Mouse (Mus musculus) embryonic facial prominence, embryonic 14.5 days (tissue): ENCODE measurements around the gene Slc48a1. TPM values are rescaled to one million over a fixed set of nuclear protein-coding genes. Genes with fewer than 3 reads are reported as not detected.

Experiments used
- ATAC-seq: fragments of 200-750 bp; cut with Nextera tagmentation; 2 replicates; pipeline ENCODE4 v1.8.0; 2017; ENCODE audit warnings: low read depth, moderate number of reproducible peaks, moderate TSS enrichment
- DNase-seq: peaks from one replicate; pipeline ENCODE4 v3.0.0-alpha.2; 2015; ENCODE audit warnings: low spot score
- H3K27ac ChIP-seq: fragments of 300-500 bp; sonication (generic); replicated peaks from 2 replicates; pipeline ENCODE4 v1.5.1; 2014; ENCODE audit warnings: low read depth, mild to moderate bottlenecking, low read length, moderate library complexity
- H3K27me3 ChIP-seq: fragments of 300-500 bp; sonication (generic); replicated peaks from 2 replicates; pipeline ENCODE4 v1.6.1; 2014; ENCODE audit warnings: low read length; ENCODE audit not compliant: control insufficient read depth, insufficient read depth
- H3K36me3 ChIP-seq: fragments of 300-500 bp; sonication (generic); 2 replicates; pipeline ENCODE4 v1.6.1; 2014; ENCODE audit warnings: low read length, mixed read lengths; ENCODE audit not compliant: control insufficient read depth, insufficient read depth
- H3K4me1 ChIP-seq: fragments of 300-500 bp; sonication (generic); 2 replicates; pipeline ENCODE4 v1.6.1; 2014; ENCODE audit warnings: antibody characterized with exemption, low read length; ENCODE audit not compliant: control insufficient read depth, insufficient read depth
- H3K4me2 ChIP-seq: fragments of 300-500 bp; sonication (generic); 2 replicates; pipeline ENCODE4 v1.6.1; 2014; ENCODE audit warnings: low read depth, mild to moderate bottlenecking, low read length, moderate library complexity, mixed read lengths
- H3K4me3 ChIP-seq: fragments of 300-500 bp; sonication (generic); 2 replicates; pipeline ENCODE4 v1.5.1; 2014; ENCODE audit warnings: low read depth, mild to moderate bottlenecking, low read length
- H3K9ac ChIP-seq: fragments of 300-500 bp; sonication (generic); 2 replicates; pipeline ENCODE4 v1.6.1; 2014; ENCODE audit warnings: low read depth, mild to moderate bottlenecking, low read length, moderate library complexity, mixed read lengths
- H3K9me3 ChIP-seq: fragments of 300-500 bp; sonication (generic); 2 replicates; pipeline ENCODE4 v1.6.1; 2016; ENCODE audit warnings: low read length; ENCODE audit not compliant: control insufficient read depth
- WGBS: fragments of 180-500 bp; shearing (Covaris S2); extraction: QIAGEN DNeasy Blood & Tissue Kit; methylation state at CpG from one replicate; pipeline ENCODE4 v1.1.7; 2014; 5-methylcytosine and 5-hydroxymethylcytosine counted together
- polyA plus RNA-seq: library from polyadenylated mRNA; unstranded; fragments of >200 nt; fragmentation: Nextera tagmentation; extraction: Ambion mirVana; gene quantifications from 2 replicates; pipeline ENCODE4 v1.2.1, GENCODE M21; 2014

The Slc48a1 gene
- polyA plus RNA-seq, 1 experiment from 2014 or later: 37.5 TPM

GRCm38 (mm10) chr15:97839012-97839411, 60.7 kb downstream of the Slc48a1 start:
- no peak for DNase-seq
- Histone ChIP-seq H3K4me3 (no peak overlapping the region), H3K9ac (no peak overlapping the region), H3K36me3 (no peaks in the 10 kb centered on the region), H3K9me3 (no peaks in the 10 kb centered on the region), H3K4me2 (no peak overlapping the region), H3K27me3 (no peaks in the 10 kb centered on the region), H3K4me1 (peaks cover 36% of the 10 kb centered on the region), H3K27ac (no peak overlapping the region)
- ATAC-seq: no peak
- WGBS: 91% methylated on average over 2 of the region's 2 CpGs

- Histone ChIP-seq H3K4me3 (no peak overlapping the region), H3K4me2 (no peak overlapping the region), H3K9ac (no peak overlapping the region), H3K36me3 (no peaks in the 10 kb centered on the region), H3K27me3 (no peaks in the 10 kb centered on the region), H3K9me3 (no peaks in the 10 kb centered on the region), H3K4me1 (peaks cover 36% of the 10 kb centered on the region), H3K27ac (peak overlapping the region; percentile 39)
- 62% methylated on average over 4 of the region's 4 CpGs for WGBS
- DNase-seq (no peak), ATAC-seq (no peak)
These were observed 61.2 kb downstream of the Slc48a1 start for GRCm38 (mm10) chr15:97839473-97839872.

DNA sequence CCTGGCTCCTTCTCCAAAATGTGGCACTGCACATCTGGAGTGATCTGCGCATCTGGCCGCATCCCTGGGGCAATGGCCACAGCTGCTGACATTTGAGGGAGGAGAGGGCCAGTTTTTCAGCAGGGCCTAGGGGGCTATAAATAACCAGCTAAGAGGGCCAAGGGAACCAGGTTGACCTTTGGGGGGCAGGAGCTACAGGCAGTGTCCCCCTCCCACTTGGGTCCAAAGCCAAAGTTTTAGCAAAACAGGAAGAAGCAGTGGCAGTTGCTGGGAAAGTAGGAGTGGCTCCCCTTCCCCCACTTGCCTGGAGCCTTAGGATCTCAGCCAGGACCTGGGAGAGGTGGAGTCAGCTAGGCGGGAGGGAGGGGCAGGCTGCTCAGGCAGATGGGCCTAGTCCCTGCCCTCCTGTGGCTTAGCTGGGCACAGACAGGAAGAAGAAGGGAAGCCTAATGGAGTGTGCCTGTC, 61.7 kb downstream of the Slc48a1 start:
- no peak overlapping the region for H3K4me3 ChIP-seq
- H3K9ac ChIP-seq: no peak overlapping the region
- H3K27ac ChIP-seq: peak overlapping the region; percentile 39
- 12% methylated on average over 3 of the region's 3 CpGs for WGBS
- DNase-seq (peak; percentile 91), ATAC-seq (peak; percentile 82)
- H3K36me3 ChIP-seq: no peaks in the 10 kb centered on the region
- no peaks in the 10 kb centered on the region for H3K27me3 ChIP-seq
- H3K9me3 ChIP-seq: no peaks in the 10 kb centered on the region
- peaks cover 36% of the 10 kb centered on the region for H3K4me1 ChIP-seq
- no peak overlapping the region for H3K4me2 ChIP-seq

GRCm38 (mm10) chr15:97840781-97841180, 62.5 kb downstream of the Slc48a1 start:
- ATAC-seq (no peak), DNase-seq (no peak)
- Histone ChIP-seq H3K4me1 (peaks cover 36% of the 10 kb centered on the region), H3K27ac (peak overlapping the region; percentile 39), H3K36me3 (no peaks in the 10 kb centered on the region), H3K4me3 (no peak overlapping the region), H3K9ac (no peak overlapping the region), H3K9me3 (no peaks in the 10 kb centered on the region), H3K27me3 (no peaks in the 10 kb centered on the region), H3K4me2 (no peak overlapping the region)
- 91% methylated on average over 1 of the region's 1 CpGs for WGBS

- 89% methylated on average over 6 of the region's 6 CpGs for WGBS
- ATAC-seq: no peak
- no peak overlapping the region for H3K4me2 ChIP-seq
These were observed 63.1 kb downstream of the Slc48a1 start for GRCm38 (mm10) chr15:97841383-97841782.

GRCm38 (mm10) chr15:97842058-97842457, 63.7 kb downstream of the Slc48a1 start:
- no peak overlapping the region for H3K4me2 ChIP-seq
- no peaks in the 10 kb centered on the region for H3K36me3 ChIP-seq
- H3K27ac ChIP-seq: no peak overlapping the region
- 86% methylated on average over 6 of the region's 6 CpGs for WGBS
- H3K4me3 ChIP-seq: no peak overlapping the region
- ATAC-seq (no peak), DNase-seq (no peak)
- no peaks in the 10 kb centered on the region for H3K27me3 ChIP-seq
- H3K9ac ChIP-seq: no peak overlapping the region
- no peaks in the 10 kb centered on the region for H3K9me3 ChIP-seq
- peaks cover 25% of the 10 kb centered on the region for H3K4me1 ChIP-seq

More at GRCm38 (mm10) chr15:97841383-97841782, 63.1 kb downstream of the Slc48a1 start:
- Histone ChIP-seq H3K27ac (no peak overlapping the region), H3K4me1 (peaks cover 31% of the 10 kb centered on the region), H3K4me3 (no peak overlapping the region), H3K9ac (no peak overlapping the region), H3K36me3 (no peaks in the 10 kb centered on the region), H3K9me3 (no peaks in the 10 kb centered on the region), H3K27me3 (no peaks in the 10 kb centered on the region)
- no peak for DNase-seq

Other genes starting within 250 kb of the Slc48a1 start
- gene Rpap3, start 72.7 kb upstream of the Slc48a1 start, polyA plus RNA-seq: 25.4 and 29.6 TPM in 2 replicates
- 4.1 and 6.2 TPM in 2 replicates for gene Endou, start 47.2 kb upstream of the Slc48a1 start, polyA plus RNA-seq
- 8.0 and 8.3 TPM in 2 replicates for gene Rapgef3, start 10.5 kb upstream of the Slc48a1 start, polyA plus RNA-seq
- 30.8 and 31.7 TPM in 2 replicates for gene Hdac7, start 66.0 kb downstream of the Slc48a1 start, polyA plus RNA-seq
- 2.9 and 3.6 TPM in 2 replicates for gene Vdr, start 132.1 kb downstream of the Slc48a1 start, polyA plus RNA-seq
- gene Tmem106c, start 185.7 kb downstream of the Slc48a1 start, polyA plus RNA-seq: 47.2 and 51.6 TPM in 2 replicates
- 372 and 595 TPM in 2 replicates for gene Col2a1, start 226.2 kb downstream of the Slc48a1 start, polyA plus RNA-seq